Mouse (Mus musculus) lung, embryonic 15.5 days (tissue): Measurements from ENCODE around the gene Sipa1l3. TPM values are rescaled to one million over a fixed set of nuclear protein-coding genes. Genes with fewer than 3 reads are reported as not detected.

Experiments used
- ATAC-seq: fragments of 200-750 bp; cut with Nextera tagmentation; 2 replicates; pipeline ENCODE4 v1.8.0; 2017; ENCODE audit warnings: moderate number of reproducible peaks, borderline replicate concordance; ENCODE audit not compliant: low FRiP score, low TSS enrichment; ENCODE audit errors: extremely low read depth
- H3K27ac ChIP-seq: fragments of 300-500 bp; sonication (generic); 2 replicates; pipeline ENCODE4 v1.5.1; 2015; ENCODE audit warnings: moderate library complexity, mild to moderate bottlenecking, inconsistent platforms
- H3K27me3 ChIP-seq: fragments of 300-500 bp; sonication (generic); 2 replicates; pipeline ENCODE4 v1.6.1; 2015; ENCODE audit warnings: inconsistent platforms
- H3K36me3 ChIP-seq: fragments of 300-500 bp; sonication (generic); 2 replicates; pipeline ENCODE4 v1.6.1; 2015; ENCODE audit warnings: inconsistent platforms
- H3K4me1 ChIP-seq: fragments of 300-500 bp; sonication (generic); 2 replicates; pipeline ENCODE4 v1.6.1; 2015; ENCODE audit warnings: inconsistent platforms
- H3K4me2 ChIP-seq: fragments of 300-500 bp; sonication (generic); 2 replicates; pipeline ENCODE4 v1.6.1; 2015; ENCODE audit warnings: inconsistent platforms, mild to moderate bottlenecking, moderate library complexity
- H3K4me3 ChIP-seq: fragments of 300-500 bp; sonication (generic); 2 replicates; pipeline ENCODE4 v1.5.1; 2015; ENCODE audit warnings: mild to moderate bottlenecking, inconsistent platforms
- H3K9ac ChIP-seq: fragments of 300-500 bp; sonication (generic); 2 replicates; pipeline ENCODE4 v1.6.1; 2015; ENCODE audit warnings: inconsistent platforms
- H3K9me3 ChIP-seq: fragments of 300-500 bp; sonication (generic); 2 replicates; pipeline ENCODE4 v1.6.1; 2016; ENCODE audit warnings: inconsistent platforms
- WGBS: fragments of 180-500 bp; shearing (Covaris S2); methylation state at CpG from one replicate; pipeline ENCODE4 v1.1.7; 2015; 5-methylcytosine and 5-hydroxymethylcytosine counted together
- polyA plus RNA-seq: library from polyadenylated mRNA; unstranded; fragments of >200 nt; fragmentation: Nextera tagmentation; extraction: Ambion mirVana; gene quantifications from 2 replicates; pipeline ENCODE4 v1.2.1, GENCODE M21; 2015

Sipa1l3 gene
- polyA plus RNA-seq, 1 experiment from 2014 or later, result 25.1 TPM

DNA sequence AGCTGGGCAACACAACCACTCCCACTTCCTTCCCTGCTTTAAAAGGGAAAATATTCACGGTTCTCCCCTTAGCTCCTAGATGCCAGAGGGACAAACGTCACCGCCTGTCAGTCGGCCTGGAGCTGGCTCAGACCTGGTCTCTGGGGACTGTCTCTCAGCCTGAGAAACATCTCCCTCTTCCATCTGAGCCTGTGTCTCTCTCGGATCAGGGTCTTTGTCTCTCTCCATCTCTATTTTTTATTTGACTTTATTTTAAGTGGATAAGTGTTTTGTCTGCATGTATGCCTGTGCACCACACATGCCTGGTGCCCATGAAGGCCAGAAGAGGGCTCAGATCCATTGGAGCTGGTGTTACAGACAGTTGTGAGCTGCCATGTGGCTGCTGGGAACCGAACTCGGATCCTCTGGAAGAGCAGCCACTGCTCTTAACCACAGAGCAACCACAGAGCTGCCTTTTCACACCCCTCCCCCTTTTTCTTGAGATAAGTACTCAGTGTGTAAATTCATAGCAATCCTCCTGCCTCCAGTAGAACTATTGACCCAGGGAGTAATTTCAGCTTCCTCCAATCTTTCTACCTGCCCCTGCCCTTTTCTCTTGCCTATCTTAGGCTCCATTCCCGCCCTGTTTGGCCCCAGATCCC, 225.9 kb downstream of the Sipa1l3 start:
- H3K36me3 ChIP-seq, result no peaks in the 10 kb centered on the region
- H3K4me1 ChIP-seq, result peaks cover 38% of the 10 kb centered on the region
- 0 out of 2 replicates have a peak overlapping the region, but pooled peaks have one; percentile 8 for H3K9ac ChIP-seq
- H3K9me3 ChIP-seq, result no peaks in the 10 kb centered on the region
- no peaks in the 10 kb centered on the region for H3K27me3 ChIP-seq
- H3K4me3 ChIP-seq, result 0 out of 2 replicates have a peak overlapping the region, but pooled peaks have one; percentile 6
- 18% methylated on average over 8 of the region's 8 CpGs for WGBS
- peak overlapping the region; percentile 86 for H3K4me2 ChIP-seq
- ATAC-seq, result no peak
- peak overlapping the region; percentile 95 for H3K27ac ChIP-seq

GRCm38 (mm10) chr7:29291616-29292457, 226.6 kb downstream of the Sipa1l3 start:
- Histone ChIP-seq H3K4me2 (peak overlapping the region; percentile 86), H3K9me3 (no peaks in the 10 kb centered on the region), H3K27ac (peak overlapping the region; percentile 95), H3K9ac (peak overlapping the region; percentile 47), H3K36me3 (no peaks in the 10 kb centered on the region), H3K4me3 (peak overlapping the region; percentile 56), H3K27me3 (no peaks in the 10 kb centered on the region), H3K4me1 (peaks cover 38% of the 10 kb centered on the region)
- ATAC-seq, result no peak
- 12% methylated on average over 7 of the region's 7 CpGs for WGBS

DNA sequence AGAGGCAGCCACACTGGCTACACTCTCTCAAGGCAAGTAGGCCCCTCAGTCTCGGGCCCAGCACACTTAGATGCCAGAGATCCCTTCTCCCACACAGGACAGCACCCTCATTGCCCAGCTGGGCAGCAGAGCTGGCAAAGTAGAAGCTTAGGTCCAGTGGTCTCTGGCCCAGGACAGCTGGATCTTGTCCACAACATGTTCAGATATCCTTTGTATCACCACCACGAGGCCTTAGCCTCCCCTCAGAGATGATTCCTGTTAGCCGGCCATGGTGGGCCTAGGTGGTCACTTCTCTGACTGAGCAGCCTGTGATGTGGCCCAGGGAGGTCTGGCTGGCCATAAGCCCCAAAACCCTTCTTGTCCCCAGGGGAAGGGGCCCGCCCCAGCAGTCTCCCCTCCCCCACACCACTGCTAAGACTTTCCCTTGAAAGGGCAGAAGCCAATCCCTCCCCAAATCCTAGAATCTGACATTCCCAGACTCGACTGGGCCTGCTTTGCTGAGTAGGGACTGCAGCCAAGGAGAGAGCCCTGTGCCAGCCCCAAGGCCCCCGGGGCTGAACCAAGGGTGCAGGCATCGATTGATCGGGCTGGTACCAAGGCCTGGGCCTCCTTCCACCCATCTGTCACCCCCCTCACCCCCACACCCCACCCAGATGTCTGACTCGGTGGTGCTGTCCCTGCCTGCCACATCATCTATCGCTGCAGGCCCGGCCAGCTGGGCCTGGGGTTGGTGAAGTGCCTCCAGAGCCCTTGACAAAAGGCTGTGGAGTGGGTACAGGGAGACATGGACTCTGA, 227.6 kb downstream of the Sipa1l3 start:
- peak overlapping the region; percentile 56 for H3K4me3 ChIP-seq
- no peaks in the 10 kb centered on the region for H3K36me3 ChIP-seq
- peak overlapping the region; percentile 95 for H3K27ac ChIP-seq
- H3K27me3 ChIP-seq, result no peaks in the 10 kb centered on the region
- ATAC-seq, result 0 out of 2 replicates have a peak, but pooled peaks have one; percentile 1
- 32% methylated on average over 11 of the region's 11 CpGs for WGBS
- H3K9me3 ChIP-seq, result no peaks in the 10 kb centered on the region
- H3K9ac ChIP-seq, result peak overlapping the region; percentile 47
- H3K4me1 ChIP-seq, result peaks cover 38% of the 10 kb centered on the region
- peak overlapping the region; percentile 86 for H3K4me2 ChIP-seq

GRCm38 (mm10) chr7:29289856-29290255, 228.6 kb downstream of the Sipa1l3 start:
- peak; percentile 78 for ATAC-seq
- 46% methylated on average over 6 of the region's 6 CpGs for WGBS
- peaks cover 38% of the 10 kb centered on the region for H3K4me1 ChIP-seq

DNA sequence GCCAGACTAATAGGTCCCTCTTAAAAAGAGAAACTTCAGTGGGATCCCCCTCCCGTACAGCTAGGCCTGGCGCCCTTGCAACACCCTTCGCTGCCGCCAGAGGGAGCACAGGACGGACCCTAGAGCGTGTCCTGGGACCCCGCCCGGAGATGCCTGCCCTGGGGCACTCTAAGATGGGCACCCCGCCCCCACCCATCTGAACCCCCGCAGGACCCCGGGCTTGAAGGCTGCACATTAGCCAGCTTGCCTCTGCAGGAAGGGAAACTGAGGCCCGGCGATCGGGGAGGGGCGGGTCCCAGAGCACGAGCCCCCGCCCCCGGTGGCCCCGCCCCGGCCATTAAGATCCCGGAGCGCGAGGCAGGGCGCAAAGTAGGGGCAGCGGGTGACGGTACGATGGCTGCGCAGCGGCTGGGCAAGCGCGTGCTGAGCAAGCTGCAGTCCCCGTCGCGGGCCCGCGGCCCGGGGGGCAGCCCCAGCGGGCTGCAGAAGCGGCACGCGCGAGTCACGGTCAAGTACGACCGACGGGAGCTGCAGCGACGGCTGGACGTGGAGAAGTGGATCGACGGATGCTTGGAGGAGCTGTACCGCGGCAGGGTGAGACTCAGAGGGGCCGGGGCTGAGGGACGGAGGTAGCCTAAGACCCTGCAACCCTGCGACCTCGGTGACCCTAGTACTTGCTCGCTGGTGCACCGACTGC, 229.4 kb downstream of the Sipa1l3 start, which contains the start of gene Ppp1r14a:
Gene Ppp1r14a, plus strand, starts transcription at position 367 of the 697 bp plus-strand sequence.
- H3K4me3 ChIP-seq, result peak within 1 kb of the TSS; percentile 56
- H3K9me3 ChIP-seq, result no peaks in the 10 kb centered on the region
- H3K27ac ChIP-seq, result peak within 1 kb of the TSS; percentile 95
- WGBS, result under 1% methylated on average over 59 of the region's 59 CpGs
- H3K4me2 ChIP-seq, result peak within 1 kb of the TSS; percentile 86
- no peaks in the 10 kb centered on the region for H3K27me3 ChIP-seq
- H3K4me1 ChIP-seq, result peaks cover 38% of the 10 kb centered on the region
- ATAC-seq, result peak; percentile 21
- no peaks in the 10 kb centered on the region for H3K36me3 ChIP-seq
- H3K9ac ChIP-seq, result peak within 1 kb of the TSS; percentile 64

More at GRCm38 (mm10) chr7:29289856-29290255, 228.6 kb downstream of the Sipa1l3 start:
- no peaks in the 10 kb centered on the region for H3K27me3 ChIP-seq
- no peaks in the 10 kb centered on the region for H3K36me3 ChIP-seq
- no peaks in the 10 kb centered on the region for H3K9me3 ChIP-seq
- H3K4me3 ChIP-seq, result peak overlapping the region; percentile 56
- H3K4me2 ChIP-seq, result peak overlapping the region; percentile 86
- H3K27ac ChIP-seq, result peak overlapping the region; percentile 95
- peak overlapping the region; percentile 64 for H3K9ac ChIP-seq

DNA sequence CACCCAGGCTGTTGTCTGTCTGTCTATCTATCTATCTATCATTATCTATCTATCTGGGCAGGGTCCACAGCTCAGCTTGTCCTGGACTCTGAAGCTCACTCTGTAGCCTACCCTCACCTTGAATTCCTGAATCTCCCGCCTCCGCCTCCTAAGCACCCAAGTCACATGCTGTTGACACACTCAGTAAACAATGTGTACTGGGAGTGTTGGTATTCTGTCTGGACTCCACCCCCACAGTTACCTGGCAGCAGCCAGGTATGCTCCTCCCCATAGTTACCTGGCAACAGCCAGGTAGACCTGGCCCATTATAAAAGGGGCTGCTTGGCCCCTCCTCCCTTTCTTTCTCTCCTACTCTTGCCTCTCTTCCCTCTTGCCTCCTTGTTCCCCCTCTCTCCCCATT, 230.4 kb downstream of the Sipa1l3 start:
- ATAC-seq, result no peak
- WGBS, result 44% methylated on average over 2 of the region's 2 CpGs

DNA sequence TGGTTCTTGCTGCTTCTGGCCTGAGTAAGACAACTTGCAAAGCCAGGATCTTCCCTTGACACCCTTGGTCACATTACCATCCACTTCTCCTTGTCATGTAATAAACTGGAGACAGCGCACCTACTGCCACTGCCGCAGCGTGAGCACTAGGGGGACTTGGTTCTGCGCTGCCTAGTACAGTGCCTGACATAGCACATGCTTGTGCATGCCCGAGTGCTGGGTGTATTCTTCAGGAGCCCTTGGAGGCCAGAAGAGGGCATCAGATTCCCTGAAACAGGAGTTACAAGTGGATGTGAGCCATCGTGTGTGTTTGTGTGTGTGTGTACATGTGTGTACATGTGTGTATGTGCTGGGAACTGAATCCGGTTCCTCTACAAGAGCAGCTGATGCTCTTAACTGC, 231.0 kb downstream of the Sipa1l3 start:
- 80% methylated on average over 7 of the region's 7 CpGs for WGBS
- Histone ChIP-seq H3K4me3 (no peak overlapping the region), H3K36me3 (no peaks in the 10 kb centered on the region), H3K4me2 (no peak overlapping the region), H3K9ac (no peak overlapping the region), H3K27ac (no peak overlapping the region), H3K4me1 (peaks cover 27% of the 10 kb centered on the region), H3K9me3 (no peaks in the 10 kb centered on the region), H3K27me3 (peaks cover 4% of the 10 kb centered on the region)
- no peak for ATAC-seq

More for the DNA sequence above, 230.4 kb downstream of the Sipa1l3 start:
- Histone ChIP-seq H3K36me3 (no peaks in the 10 kb centered on the region), H3K4me2 (no peak overlapping the region), H3K9ac (no peak overlapping the region), H3K9me3 (no peaks in the 10 kb centered on the region), H3K4me1 (peaks cover 30% of the 10 kb centered on the region), H3K27ac (no peak overlapping the region), H3K4me3 (no peak overlapping the region), H3K27me3 (no peaks in the 10 kb centered on the region)

- H3K4me2 ChIP-seq, result no peak overlapping the region
- H3K9me3 ChIP-seq, result no peaks in the 10 kb centered on the region
- peaks cover 21% of the 10 kb centered on the region for H3K4me1 ChIP-seq
- H3K36me3 ChIP-seq, result no peaks in the 10 kb centered on the region
- no peak for ATAC-seq
- WGBS, result 88% methylated on average over 6 of the region's 6 CpGs
- peaks cover 27% of the 10 kb centered on the region for H3K27me3 ChIP-seq
- no peak overlapping the region for H3K9ac ChIP-seq
- H3K27ac ChIP-seq, result no peak overlapping the region
- no peak overlapping the region for H3K4me3 ChIP-seq
Observed at GRCm38 (mm10) chr7:29284523-29284922, 233.9 kb downstream of the Sipa1l3 start.

DNA sequence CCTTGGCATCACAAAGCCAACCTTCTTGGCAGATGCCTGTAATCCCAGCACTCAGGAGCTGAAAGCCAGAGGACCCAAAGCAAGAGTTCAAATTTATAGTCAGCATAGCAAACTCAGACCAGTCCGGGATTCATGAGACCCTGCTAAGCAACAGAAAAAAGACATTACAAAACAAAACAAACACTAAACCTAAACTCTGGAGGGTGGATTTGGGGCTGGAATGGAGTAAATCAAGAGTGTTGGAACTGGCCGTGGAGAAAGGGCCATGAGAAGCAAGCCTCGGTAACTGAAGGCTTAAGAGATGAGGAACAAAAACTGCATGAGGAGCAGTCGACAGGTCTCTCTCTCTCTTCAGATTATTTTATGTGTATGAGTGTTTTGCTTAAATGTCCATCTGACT, 234.6 kb downstream of the Sipa1l3 start:
- H3K27me3 ChIP-seq, result peaks cover 27% of the 10 kb centered on the region
- H3K27ac ChIP-seq, result no peak overlapping the region
- WGBS, result 70% methylated on average over 4 of the region's 4 CpGs

DNA sequence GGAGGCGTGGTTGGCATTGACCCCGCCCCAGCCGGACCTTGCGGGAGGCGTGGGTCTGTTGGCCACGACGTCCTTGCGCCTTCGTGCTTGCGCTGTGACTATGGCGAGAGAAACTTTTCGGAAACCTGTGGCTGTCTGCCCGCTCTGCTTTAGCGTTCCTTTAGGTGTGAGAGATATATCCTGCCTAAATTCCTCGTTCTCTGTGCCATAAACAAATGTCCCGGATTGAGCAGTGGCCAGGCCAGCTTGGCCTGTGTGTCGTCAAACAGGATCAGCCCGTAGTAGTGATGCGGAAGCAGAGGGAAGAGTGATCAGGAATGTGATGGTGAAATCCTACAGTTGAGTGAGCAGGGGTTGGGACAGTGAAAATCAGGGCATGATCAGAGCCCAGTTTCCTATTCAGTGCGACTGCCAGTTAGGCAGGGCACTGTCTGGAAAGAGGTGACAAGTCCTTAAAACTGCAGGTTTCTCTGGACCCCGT, 236.3 kb downstream of the Sipa1l3 start:
- peak overlapping the region; percentile 53 for H3K4me3 ChIP-seq
- no peaks in the 10 kb centered on the region for H3K36me3 ChIP-seq
- WGBS, result 5% methylated on average over 21 of the region's 21 CpGs
- H3K4me2 ChIP-seq, result peak overlapping the region; percentile 93
- H3K27ac ChIP-seq, result peak overlapping the region; percentile 91; the same call in 1 of the 2 replicates
- H3K9me3 ChIP-seq, result no peaks in the 10 kb centered on the region
- ATAC-seq, result peak; percentile 48
- H3K27me3 ChIP-seq, result peaks cover 27% of the 10 kb centered on the region
- H3K9ac ChIP-seq, result peak overlapping the region; percentile 60
- H3K4me1 ChIP-seq, result peaks cover 17% of the 10 kb centered on the region

More for the DNA sequence above, 234.6 kb downstream of the Sipa1l3 start:
- H3K9me3 ChIP-seq, result no peaks in the 10 kb centered on the region
- H3K36me3 ChIP-seq, result no peaks in the 10 kb centered on the region
- no peak overlapping the region for H3K4me3 ChIP-seq
- peaks cover 21% of the 10 kb centered on the region for H3K4me1 ChIP-seq
- no peak overlapping the region for H3K9ac ChIP-seq
- no peak overlapping the region for H3K4me2 ChIP-seq
- ATAC-seq, result no peak
